Mouse (Mus musculus) adrenal gland, adult 10 weeks (tissue): ENCODE data around the gene Tmem89. TPM values are rescaled to one million over a fixed set of nuclear protein-coding genes. Genes with fewer than 3 reads are reported as not detected.

Experiments
- polyA plus RNA-seq: library from polyadenylated mRNA; stranded (reverse); fragments of 350-450 nt; fragmentation: Illumina TruSeq; extraction: RNeasy Lipid Tissue Mini Kit (QIAGEN cat#74804); gene quantifications from one replicate; pipeline ENCODE4 v1.2.3, GENCODE M21; 2014; ENCODE audit warnings: low read depth, low replicate concordance

The Tmem89 gene
- polyA plus RNA-seq, result not detected

DNA sequence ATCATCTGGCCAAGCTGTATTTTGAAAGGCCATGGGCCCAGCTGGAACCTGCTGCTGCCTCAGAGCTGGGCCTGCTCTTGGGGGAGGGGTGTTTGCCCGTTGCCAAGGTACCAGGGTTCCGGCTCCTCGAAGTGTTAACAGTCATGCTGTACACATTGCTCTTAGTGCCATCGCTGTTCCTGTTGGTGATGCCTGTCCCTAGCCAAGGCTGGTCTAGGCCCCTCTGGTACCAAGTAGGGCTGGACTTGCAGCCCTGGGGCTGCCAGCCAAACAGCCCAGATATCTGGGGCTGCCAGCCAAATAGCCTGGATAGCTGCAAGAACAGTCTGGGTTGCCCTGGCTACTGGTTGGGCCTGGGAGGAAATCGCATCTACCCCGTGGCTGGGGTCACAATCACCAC is at the start of gene Tmem89:
Gene Tmem89, plus strand, starts transcription at position 129 of the 400 bp plus-strand sequence.

DNA sequence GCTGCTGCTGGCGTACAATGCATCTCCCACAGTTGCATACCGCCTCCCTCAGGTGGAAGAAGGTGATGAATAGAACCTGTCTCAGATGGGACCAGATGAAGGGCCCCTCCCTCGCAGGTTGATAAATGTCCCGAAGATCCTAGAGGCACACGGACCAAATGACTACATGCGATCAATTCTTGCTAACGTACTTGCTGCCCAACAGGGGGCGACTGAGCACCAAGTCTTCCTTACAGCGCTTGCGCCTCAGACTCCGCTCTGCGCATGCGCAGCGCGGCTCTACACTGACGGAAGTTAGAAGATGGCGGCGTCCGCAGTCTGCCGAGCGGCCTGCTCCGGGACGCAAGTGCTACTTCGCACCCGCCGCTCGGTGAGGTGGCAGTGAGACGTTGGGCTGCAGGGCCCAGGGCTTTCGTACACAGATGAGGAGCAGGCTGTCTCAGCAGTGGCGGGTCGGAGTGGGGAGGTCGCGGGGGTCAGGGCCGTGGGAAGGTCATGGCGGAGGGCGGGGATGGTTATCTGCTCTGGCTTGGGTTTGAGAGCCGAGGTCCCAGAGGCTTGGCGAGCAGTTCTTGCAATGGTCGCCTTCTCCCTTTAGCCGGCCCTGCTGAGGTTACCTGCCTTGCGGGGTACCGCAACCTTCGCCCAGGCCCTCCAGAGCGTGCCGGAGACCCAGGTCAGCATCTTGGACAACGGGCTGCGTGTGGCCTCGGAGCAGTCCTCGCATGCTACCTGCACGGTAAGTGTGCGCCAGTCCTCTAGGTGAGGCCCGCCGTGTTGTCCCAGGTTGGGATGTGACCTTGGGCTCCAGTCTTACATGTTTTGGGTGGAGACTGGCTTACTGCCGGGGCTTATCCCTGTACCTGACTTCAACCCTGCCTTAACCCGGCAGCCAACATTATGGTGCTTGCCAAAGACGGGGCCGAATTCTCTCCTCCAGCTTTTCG is 22.3 kb downstream of the Tmem89 start, which contains the start of gene Uqcrc1:
Gene Uqcrc1, plus strand, starts transcription at position 216 of the 947 bp plus-strand sequence.

DNA sequence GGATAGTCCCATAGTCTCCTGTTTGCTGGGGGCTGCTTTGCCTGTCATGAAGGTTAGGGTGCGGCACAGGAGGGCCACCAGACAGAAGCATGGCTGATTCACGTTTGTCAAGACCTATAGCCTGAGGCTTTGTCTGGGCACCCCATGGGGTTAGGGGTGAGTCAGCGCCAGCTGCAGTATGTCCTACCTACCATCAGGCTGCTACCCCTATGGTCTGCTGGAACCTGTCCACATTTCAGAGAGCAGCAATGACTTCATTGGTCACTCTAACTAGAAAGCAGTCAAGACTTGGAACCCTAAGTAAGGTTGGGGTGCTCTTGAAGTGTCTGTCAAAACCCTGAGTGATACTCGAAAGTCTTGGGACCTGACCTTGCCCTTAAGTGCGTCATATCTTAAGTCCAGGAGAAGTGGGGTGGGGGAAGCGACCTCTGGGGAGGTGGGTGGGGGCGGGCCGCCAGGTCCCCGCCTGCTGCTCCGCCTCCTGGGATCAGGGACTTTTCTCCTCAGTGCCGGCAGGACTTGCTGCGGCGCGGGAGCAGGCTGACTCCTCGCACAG is 38.7 kb downstream of the Tmem89 start, which contains the start of gene Col7a1:
Gene Col7a1, plus strand, starts transcription at position 506 of the 556 bp plus-strand sequence.

Other genes starting within 250 kb of the Tmem89 start
- 111 TPM for gene Prkar2a, start 225.3 kb upstream of the Tmem89 start, polyA plus RNA-seq
- 183 TPM for gene Ip6k2, start 130.8 kb upstream of the Tmem89 start, polyA plus RNA-seq
- gene Nckipsd, start 106.3 kb upstream of the Tmem89 start, polyA plus RNA-seq, result 0.47 TPM
- gene Celsr3, start 88.3 kb upstream of the Tmem89 start, polyA plus RNA-seq, result 0.17 TPM
- not detected for gene Slc26a6, start 61.3 kb upstream of the Tmem89 start, polyA plus RNA-seq
- gene Uqcrc1, start 22.0 kb downstream of the Tmem89 start, polyA plus RNA-seq, result 50.7 TPM
- 0.70 TPM for gene Col7a1, start 39.0 kb downstream of the Tmem89 start, polyA plus RNA-seq
- 0.52 TPM for gene Ucn2, start 71.4 kb downstream of the Tmem89 start, polyA plus RNA-seq
- 1.0 TPM for gene Pfkfb4, start 77.2 kb downstream of the Tmem89 start, polyA plus RNA-seq
- gene Shisa5, start 123.9 kb downstream of the Tmem89 start, polyA plus RNA-seq, result 32.3 TPM
- gene Trex1, start 145.1 kb downstream of the Tmem89 start, polyA plus RNA-seq, result not detected
- 12.2 TPM for gene Atrip, start 159.5 kb downstream of the Tmem89 start, polyA plus RNA-seq
- gene Ccdc51, start 167.9 kb downstream of the Tmem89 start, polyA plus RNA-seq, result 1.5 TPM
- 717 TPM for gene Tma7, start 168.0 kb downstream of the Tmem89 start, polyA plus RNA-seq
- gene Plxnb1, start 180.8 kb downstream of the Tmem89 start, polyA plus RNA-seq, result 5.8 TPM
- not detected for gene Fbxw21, start 247.4 kb downstream of the Tmem89 start, polyA plus RNA-seq